7 mouse cellular contexts compared by ENCODE assay signal in the genomic region with DNA sequence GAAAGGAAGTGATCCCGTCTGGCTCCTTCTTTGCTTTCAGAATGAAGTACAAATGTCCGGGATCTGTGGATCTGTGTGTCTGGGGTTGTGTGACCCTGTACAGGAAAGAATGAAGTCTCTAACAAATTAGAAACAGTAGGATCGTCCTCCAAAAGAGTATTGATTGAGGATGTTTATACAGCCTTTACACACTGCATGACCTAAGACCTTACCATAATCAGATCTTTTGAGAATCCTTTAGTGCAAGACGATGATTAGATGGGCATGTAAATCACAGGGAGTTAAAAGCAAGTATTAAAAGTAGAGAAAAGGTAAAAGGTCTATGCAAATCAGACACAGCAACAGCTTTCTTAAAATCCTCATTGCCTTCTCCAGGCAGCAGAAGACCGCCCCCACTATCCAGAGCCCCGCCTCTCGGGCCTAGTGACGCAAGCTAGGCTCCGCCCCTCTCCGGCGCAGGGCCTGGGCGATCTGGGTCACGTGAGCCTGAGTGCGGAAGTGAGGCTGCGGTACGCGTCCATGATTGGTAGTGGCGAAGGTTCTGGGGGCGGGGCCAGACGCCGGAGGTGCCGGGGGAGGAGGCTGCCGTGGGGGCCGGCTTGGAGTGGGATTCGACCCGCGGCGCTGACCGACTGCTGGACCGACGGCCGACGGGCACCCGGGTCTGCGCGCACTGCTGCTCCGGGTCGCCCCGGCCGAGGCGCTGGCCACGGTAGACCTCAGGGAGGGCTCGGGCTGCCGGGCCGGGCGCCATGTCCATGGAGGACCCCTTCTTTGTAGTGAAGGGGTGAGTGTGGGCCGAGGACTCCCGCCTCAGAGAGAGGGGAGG. TPM values are rescaled to one million over a fixed set of nuclear protein-coding genes. Genes with fewer than 3 reads are reported as not detected.
DNase-seq lines count a peak whose midpoint lies in the region; ATAC-seq lines count a peak whose summit lies in the region.

A gene (plus strand): TSS at position 575 of the 829 bp plus-strand sequence.

- no peaks in the 10 kb centered on the region for H3K36me3 ChIP-seq in intestine, embryonic 15.5 days
- H3K36me3 ChIP-seq in midbrain, embryonic 10.5 days = no peaks in the 10 kb centered on the region

- H3K4me1 ChIP-seq in intestine, embryonic 15.5 days (replicated peaks) = peaks cover under 1% of the 10 kb centered on the region; the same call in 1 of the 2 replicates
- H3K4me1 ChIP-seq in midbrain, embryonic 10.5 days = peaks cover 24% of the 10 kb centered on the region

- no peaks in the 10 kb centered on the region for H3K9me3 ChIP-seq in intestine, embryonic 15.5 days
- H3K9me3 ChIP-seq in midbrain, embryonic 10.5 days (replicated peaks) = no peaks in the 10 kb centered on the region

- WGBS in intestine, embryonic 15.5 days = 1% methylated on average over 48 of the region's 48 CpGs
- WGBS in midbrain, embryonic 10.5 days = 3% methylated on average over 48 of the region's 48 CpGs

- DNase-seq in adrenal gland, adult 18-20 months (ENCODE audit: low spot score in 2 of 2) = peak; percentile 97
- peak; percentile 99 for DNase-seq in embryo, embryonic 11 days
- DNase-seq in gastrocnemius, postnatal 36 days = peak; percentile 96 to 98
- DNase-seq in left cerebral cortex, postnatal 25 days (ENCODE audit: low spot score in 2 of 2) = peak; percentile 97 to 99
- DNase-seq in midbrain, embryonic 10.5 days (ENCODE audit: low spot score) = peak; percentile 99
- DNase-seq in right cerebral cortex, postnatal 4 days = peak; percentile 97

- H3K4me3 ChIP-seq in intestine, embryonic 15.5 days (replicated peaks) = peak within 1 kb of the TSS; percentile 95
- peak within 1 kb of the TSS; percentile 89 for H3K4me3 ChIP-seq in midbrain, embryonic 10.5 days

- intact Hi-C loops in gastrocnemius, postnatal 36 days (cut with DNase I) = loop anchor here (5.0 kb wide), 1 partner anchor 54 kb away; no protein-coding TSS in a partner anchor
- intact Hi-C loops in left cerebral cortex, postnatal 25 days (cut with DNase I) = no loop called here

- peak within 1 kb of the TSS; percentile 85 for H3K27ac ChIP-seq in intestine, embryonic 15.5 days
- H3K27ac ChIP-seq in midbrain, embryonic 10.5 days (replicated peaks) = peak within 1 kb of the TSS; percentile 95

- H3K4me2 ChIP-seq in intestine, embryonic 15.5 days (replicated peaks) = peak within 1 kb of the TSS; percentile 77

- ATAC-seq in intestine, embryonic 15.5 days = peak; percentile 100

- H3K9ac ChIP-seq in intestine, embryonic 15.5 days = peak within 1 kb of the TSS; percentile 72

- no peaks in the 10 kb centered on the region for H3K27me3 ChIP-seq in intestine, embryonic 15.5 days (replicated peaks)
- no peaks in the 10 kb centered on the region for H3K27me3 ChIP-seq in midbrain, embryonic 10.5 days (ENCODE audit: low read depth, poor library complexity, severe bottlenecking)

RNA-seq across cellular contexts. Expression of the gene that starts here (rescaled TPM):
- 10 to 100 TPM; 49.2 to 53.5 TPM for total RNA-seq in adrenal gland, adult 18-20 months (2021)
- total RNA-seq in gastrocnemius, postnatal 36 days (2021) = 10 to 100 TPM; 10.4 to 10.8 TPM
- 52.9 and 54.2 TPM in 2 replicates for polyA plus RNA-seq in intestine, embryonic 15.5 days (2015; fragmentation: Nextera tagmentation; extraction: Ambion mirVana)
- total RNA-seq in left cerebral cortex, postnatal 25 days (2021) = 100 to 1,000 TPM; 110 to 115 TPM
- polyA plus RNA-seq in midbrain, embryonic 10.5 days (2016; fragmentation: Nextera tagmentation; extraction: Ambion mirVana) = 78.2 and 92.5 TPM in 2 replicates

Comparison
In these comparisons a context has a peak if more than half of its experiments do, and no peak if none do; other contexts are left out.
1. Peak in every context shown above with its lines: DNase-seq, ATAC-seq, H3K4me3 ChIP-seq and H3K27ac ChIP-seq.
2. RNA of the gene that starts here (total RNA-seq): 110 to 115 TPM in left cerebral cortex, postnatal 25 days and 49.2 to 53.5 TPM in adrenal gland, adult 18-20 months; 10.4 to 10.8 TPM in gastrocnemius, postnatal 36 days; every median in the first group is over 4 times any median in the second.